Mouse (Mus musculus) intestine, embryonic 16.5 days (tissue): ENCODE results near the gene Miga2. TPM values are rescaled to one million over a fixed set of nuclear protein-coding genes. Genes with fewer than 3 reads are reported as not detected.
A peak's percentile ranks its signal among the peaks of the same experiment; 100 is the strongest.

Experiments
- ATAC-seq: fragments of 200-750 bp; cut with Nextera tagmentation; 2 replicates; pipeline ENCODE4 v1.8.0; 2017; ENCODE audit warnings: moderate TSS enrichment, moderate library complexity
- H3K27ac ChIP-seq: fragments of 300-500 bp; sonication (generic); 2 replicates; pipeline ENCODE4 v1.5.1; 2014; ENCODE audit warnings: mild to moderate bottlenecking, low read length
- H3K27me3 ChIP-seq: fragments of 300-500 bp; sonication (generic); replicated peaks from 2 replicates; pipeline ENCODE4 v1.6.1; 2014; ENCODE audit warnings: low read length, control low read depth, mixed read lengths; ENCODE audit not compliant: control insufficient read depth, insufficient read depth
- H3K36me3 ChIP-seq: fragments of 300-500 bp; sonication (generic); 2 replicates; pipeline ENCODE4 v1.6.1; 2014; ENCODE audit warnings: low read length, control low read depth; ENCODE audit not compliant: control insufficient read depth, insufficient read depth
- H3K4me1 ChIP-seq: fragments of 300-500 bp; sonication (generic); 2 replicates; pipeline ENCODE4 v1.6.1; 2014; ENCODE audit warnings: low read length, control low read depth, mixed read lengths; ENCODE audit not compliant: control insufficient read depth, insufficient read depth
- H3K4me2 ChIP-seq: fragments of 300-500 bp; sonication (generic); 2 replicates; pipeline ENCODE4 v1.6.1; 2014; ENCODE audit warnings: low read depth, low read length, control low read depth
- H3K4me3 ChIP-seq: fragments of 300-500 bp; sonication (generic); 2 replicates; pipeline ENCODE4 v1.5.1; 2014; ENCODE audit warnings: mild to moderate bottlenecking, low read length
- H3K9ac ChIP-seq: fragments of 300-500 bp; sonication (generic); 2 replicates; pipeline ENCODE4 v1.6.1; 2014; ENCODE audit warnings: low read depth, low read length
- H3K9me3 ChIP-seq: fragments of 300-500 bp; sonication (generic); 2 replicates; pipeline ENCODE4 v1.6.1; 2016; ENCODE audit warnings: low read length, control low read depth; ENCODE audit not compliant: control insufficient read depth
- WGBS: fragments of 180-500 bp; shearing (Covaris S2); extraction: QIAGEN DNeasy Blood & Tissue Kit; methylation state at CpG from one replicate; pipeline ENCODE4 v1.1.7; 2014; 5-methylcytosine and 5-hydroxymethylcytosine counted together
- polyA plus RNA-seq: library from polyadenylated mRNA; unstranded; fragments of >200 nt; fragmentation: Nextera tagmentation; extraction: Ambion mirVana; gene quantifications from 2 replicates; pipeline ENCODE4 v1.2.1, GENCODE M21; 2015

The Miga2 gene
- polyA plus RNA-seq, 1 experiment from 2014 or later = 23.1 TPM

DNA sequence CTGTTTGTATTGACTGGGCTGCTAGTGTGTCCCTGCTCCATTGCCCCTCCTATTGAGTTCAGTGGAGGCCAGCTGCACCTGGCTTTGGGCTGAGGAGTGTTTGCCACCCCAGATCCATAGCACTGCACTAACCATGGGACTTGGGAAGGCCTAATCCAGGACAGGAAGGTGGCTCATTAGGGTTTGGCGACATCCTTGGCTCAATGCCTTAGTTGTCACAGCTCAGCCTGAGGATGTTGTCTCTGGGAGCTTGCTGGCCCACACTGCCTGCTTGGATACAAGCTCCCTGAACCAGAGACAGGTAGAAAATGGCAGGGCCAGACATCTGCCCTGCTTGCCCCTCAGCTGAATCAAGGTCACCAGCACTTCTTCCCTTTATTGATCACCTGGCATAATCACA lies 37.5 kb downstream of the Miga2 start:
- no peak overlapping the region for H3K27ac ChIP-seq
- no peaks in the 10 kb centered on the region for H3K27me3 ChIP-seq
- ATAC-seq = no peak
- 84% methylated on average over 1 of the region's 1 CpGs for WGBS
- no peak overlapping the region for H3K4me3 ChIP-seq
- no peak overlapping the region for H3K4me2 ChIP-seq
- H3K4me1 ChIP-seq = peaks cover 3% of the 10 kb centered on the region; the same call in 1 of the 2 replicates
- no peaks in the 10 kb centered on the region for H3K9me3 ChIP-seq
- H3K36me3 ChIP-seq = peaks cover 25% of the 10 kb centered on the region
- H3K9ac ChIP-seq = no peak overlapping the region

DNA sequence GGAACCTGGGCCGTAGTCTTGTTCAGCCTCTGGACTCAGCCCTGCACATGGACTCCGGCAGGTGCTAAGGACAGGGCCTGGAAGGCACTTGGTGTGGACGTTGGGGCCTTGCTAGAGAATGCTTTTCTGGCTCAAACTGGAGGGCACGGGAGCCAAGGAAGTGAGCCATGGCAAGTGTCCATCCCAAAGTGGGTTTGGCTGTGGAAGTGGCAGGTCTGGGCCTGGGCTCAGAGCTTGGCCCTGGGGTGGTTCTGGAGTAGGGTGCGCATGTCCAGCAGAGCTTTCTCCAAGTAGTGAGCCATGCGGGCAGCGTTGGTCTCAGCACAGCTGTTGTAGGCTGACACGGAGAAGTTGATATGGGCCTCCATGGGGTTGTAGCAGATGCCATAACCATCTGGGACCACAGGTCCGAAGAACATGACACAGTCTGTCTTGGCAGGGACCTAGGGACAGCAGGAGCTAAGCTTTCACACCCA lies 38.4 kb downstream of the Miga2 start:
- ATAC-seq = no peak
- H3K27ac ChIP-seq = no peak overlapping the region
- H3K36me3 ChIP-seq = peaks cover 20% of the 10 kb centered on the region
- no peak overlapping the region for H3K9ac ChIP-seq
- no peaks in the 10 kb centered on the region for H3K27me3 ChIP-seq
- H3K9me3 ChIP-seq = no peaks in the 10 kb centered on the region
- H3K4me1 ChIP-seq = no peaks in the 10 kb centered on the region
- WGBS = 91% methylated on average over 9 of the region's 9 CpGs
- H3K4me3 ChIP-seq = no peak overlapping the region
- no peak overlapping the region for H3K4me2 ChIP-seq

DNA sequence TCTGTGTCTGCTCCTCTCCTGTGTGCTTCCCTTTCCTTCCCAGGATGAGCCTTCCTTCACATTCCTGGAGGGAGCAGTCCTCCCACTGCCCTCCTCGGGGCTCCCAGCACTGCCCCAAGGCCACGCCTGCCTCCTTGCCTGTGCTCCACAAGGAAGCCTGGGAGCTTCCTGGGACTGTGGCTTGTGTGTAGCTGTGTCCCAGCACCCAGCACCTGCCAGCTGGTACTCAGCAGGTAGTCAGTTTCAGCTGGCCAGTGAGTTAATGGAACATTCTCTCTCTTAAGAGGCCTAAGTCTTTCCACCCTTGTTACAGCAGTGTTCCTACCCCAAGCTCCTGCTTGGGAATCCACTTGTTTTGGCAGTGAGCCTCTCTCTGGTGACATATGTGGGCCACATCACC lies 38.8 kb downstream of the Miga2 start:
- Histone ChIP-seq H3K4me1 (no peaks in the 10 kb centered on the region), H3K4me3 (no peak overlapping the region), H3K9me3 (no peaks in the 10 kb centered on the region), H3K9ac (no peak overlapping the region), H3K27ac (no peak overlapping the region), H3K36me3 (peaks cover 19% of the 10 kb centered on the region), H3K27me3 (no peaks in the 10 kb centered on the region), H3K4me2 (no peak overlapping the region)
- 75% methylated on average over 2 of the region's 2 CpGs for WGBS
- ATAC-seq = no peak

DNA sequence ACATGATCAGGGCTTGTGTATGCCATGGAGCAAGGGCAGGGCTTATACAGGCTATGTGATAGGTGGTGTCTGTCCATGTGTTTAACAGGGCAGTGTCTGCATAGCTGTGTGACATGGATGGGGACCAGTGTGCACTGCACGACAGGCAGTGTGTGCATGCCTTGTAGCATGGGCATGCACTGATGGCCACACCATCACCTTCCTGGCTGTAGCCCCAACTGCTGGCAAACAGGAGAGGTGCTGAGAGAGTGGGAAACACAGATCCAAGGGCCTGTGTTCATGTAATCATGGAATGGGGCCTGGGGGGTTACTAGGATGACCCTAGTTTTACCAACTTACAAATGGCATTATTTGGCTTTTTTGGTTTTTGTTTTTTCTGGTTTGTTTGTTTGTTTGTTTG lies 39.8 kb downstream of the Miga2 start:
- H3K4me1 ChIP-seq = peaks cover 4% of the 10 kb centered on the region; the same call in 1 of the 2 replicates
- 85% methylated on average over 1 of the region's 1 CpGs for WGBS

DNA sequence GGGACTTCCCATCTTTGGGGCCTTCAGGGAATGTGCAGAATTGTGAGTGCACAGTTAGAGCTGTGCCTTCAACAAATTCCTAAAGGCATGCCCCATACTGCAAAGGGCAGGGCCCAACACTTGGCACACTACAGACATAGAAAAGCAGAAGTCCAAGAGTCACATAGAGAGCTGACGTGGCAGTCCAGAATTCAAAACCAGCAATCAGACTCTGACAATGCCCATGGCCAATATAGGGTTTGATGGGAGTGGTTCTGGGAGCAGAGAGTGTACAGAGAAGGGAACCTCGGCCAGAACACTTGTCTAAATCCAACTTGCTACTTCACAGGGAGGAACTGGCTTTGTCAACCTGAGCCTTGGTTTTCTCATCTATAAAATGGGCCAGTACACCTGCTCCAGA lies 43.2 kb downstream of the Miga2 start:
- peaks cover 4% of the 10 kb centered on the region for H3K36me3 ChIP-seq
- WGBS = 79% methylated on average over 2 of the region's 2 CpGs
- no peak overlapping the region for H3K4me2 ChIP-seq
- no peak overlapping the region; the same call in 1 of the 2 replicates for H3K27ac ChIP-seq
- ATAC-seq = no peak
- no peaks in the 10 kb centered on the region for H3K9me3 ChIP-seq
- peaks cover 4% of the 10 kb centered on the region; the same call in 1 of the 2 replicates for H3K4me1 ChIP-seq
- H3K4me3 ChIP-seq = no peak overlapping the region
- no peak overlapping the region for H3K9ac ChIP-seq
- H3K27me3 ChIP-seq = no peaks in the 10 kb centered on the region

More for the DNA sequence above, 39.8 kb downstream of the Miga2 start:
- H3K36me3 ChIP-seq = peaks cover 16% of the 10 kb centered on the region
- H3K9ac ChIP-seq = no peak overlapping the region
- no peaks in the 10 kb centered on the region for H3K9me3 ChIP-seq
- no peak for ATAC-seq
- H3K27ac ChIP-seq = no peak overlapping the region
- no peak overlapping the region for H3K4me3 ChIP-seq
- no peaks in the 10 kb centered on the region for H3K27me3 ChIP-seq
- H3K4me2 ChIP-seq = no peak overlapping the region

DNA sequence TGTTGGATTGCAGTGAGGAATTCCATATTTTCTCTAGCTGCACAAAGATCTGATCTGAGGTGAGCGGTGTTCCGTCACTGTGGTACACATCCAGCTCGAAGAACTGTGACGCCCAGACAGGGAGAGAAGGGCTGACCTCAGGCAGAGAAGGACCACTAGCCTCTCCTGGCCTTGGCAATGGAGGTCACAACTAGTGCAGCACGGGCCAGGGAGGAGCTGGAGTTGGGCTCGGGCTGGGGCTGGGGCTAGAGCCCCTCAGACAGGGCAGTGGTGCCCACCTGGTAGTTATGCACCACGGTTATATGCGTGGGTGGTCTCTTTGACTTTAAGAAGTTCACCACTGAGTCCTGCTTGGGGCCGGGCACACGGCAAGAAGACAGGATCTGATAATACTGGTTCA lies 43.7 kb downstream of the Miga2 start:
- no peaks in the 10 kb centered on the region for H3K9me3 ChIP-seq
- peaks cover 2% of the 10 kb centered on the region for H3K36me3 ChIP-seq
- ATAC-seq = peak; percentile 6; the same call in 1 of the 2 replicates
- H3K4me3 ChIP-seq = no peak overlapping the region
- no peak overlapping the region for H3K9ac ChIP-seq
- H3K4me2 ChIP-seq = no peak overlapping the region
- no peaks in the 10 kb centered on the region for H3K27me3 ChIP-seq
- peak overlapping the region; percentile 61 for H3K27ac ChIP-seq
- peaks cover 4% of the 10 kb centered on the region; the same call in 1 of the 2 replicates for H3K4me1 ChIP-seq
- 89% methylated on average over 10 of the region's 10 CpGs for WGBS

DNA sequence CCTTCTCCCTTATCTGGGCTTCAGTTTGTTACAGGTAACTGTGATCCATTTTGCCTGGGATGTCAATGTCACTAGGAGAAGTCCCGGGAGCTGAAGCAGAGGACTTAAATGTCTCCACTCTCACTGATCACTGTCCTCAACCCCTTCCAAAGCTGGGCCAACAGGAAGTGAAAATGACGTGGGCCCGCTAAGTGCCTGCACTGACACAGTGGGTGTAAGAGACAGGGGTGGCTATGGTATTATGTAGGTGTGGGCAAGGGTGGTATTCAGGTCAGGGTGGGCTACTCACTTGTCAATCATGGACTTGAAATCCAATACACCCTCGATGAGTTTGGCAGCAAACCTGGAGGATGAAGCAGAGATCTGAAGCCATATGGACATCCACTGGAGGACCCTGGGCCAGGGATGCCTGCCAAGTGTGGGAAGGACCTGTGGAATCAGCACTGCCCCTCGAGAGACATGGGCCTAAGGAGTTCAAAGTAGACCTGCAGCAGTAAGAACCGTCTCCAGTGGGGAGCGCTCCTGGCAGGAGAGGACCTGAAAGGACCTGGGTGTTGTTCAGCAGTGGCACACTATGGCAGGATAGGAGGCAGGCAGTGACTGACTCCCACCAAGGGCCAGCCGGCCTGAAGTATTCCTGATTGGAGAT lies 44.5 kb downstream of the Miga2 start:
- no peak overlapping the region; the same call in 1 of the 2 replicates for H3K9ac ChIP-seq
- no peaks in the 10 kb centered on the region for H3K9me3 ChIP-seq
- peak overlapping the region; percentile 61 for H3K27ac ChIP-seq
- no peaks in the 10 kb centered on the region for H3K27me3 ChIP-seq
- H3K4me1 ChIP-seq = peaks cover 4% of the 10 kb centered on the region; the same call in 1 of the 2 replicates
- no peak overlapping the region for H3K4me3 ChIP-seq
- ATAC-seq = no peak; the same call in 1 of the 2 replicates
- no peak overlapping the region for H3K4me2 ChIP-seq
- no peaks in the 10 kb centered on the region; the same call in 1 of the 2 replicates for H3K36me3 ChIP-seq
- WGBS = 82% methylated on average over 8 of the region's 8 CpGs

DNA sequence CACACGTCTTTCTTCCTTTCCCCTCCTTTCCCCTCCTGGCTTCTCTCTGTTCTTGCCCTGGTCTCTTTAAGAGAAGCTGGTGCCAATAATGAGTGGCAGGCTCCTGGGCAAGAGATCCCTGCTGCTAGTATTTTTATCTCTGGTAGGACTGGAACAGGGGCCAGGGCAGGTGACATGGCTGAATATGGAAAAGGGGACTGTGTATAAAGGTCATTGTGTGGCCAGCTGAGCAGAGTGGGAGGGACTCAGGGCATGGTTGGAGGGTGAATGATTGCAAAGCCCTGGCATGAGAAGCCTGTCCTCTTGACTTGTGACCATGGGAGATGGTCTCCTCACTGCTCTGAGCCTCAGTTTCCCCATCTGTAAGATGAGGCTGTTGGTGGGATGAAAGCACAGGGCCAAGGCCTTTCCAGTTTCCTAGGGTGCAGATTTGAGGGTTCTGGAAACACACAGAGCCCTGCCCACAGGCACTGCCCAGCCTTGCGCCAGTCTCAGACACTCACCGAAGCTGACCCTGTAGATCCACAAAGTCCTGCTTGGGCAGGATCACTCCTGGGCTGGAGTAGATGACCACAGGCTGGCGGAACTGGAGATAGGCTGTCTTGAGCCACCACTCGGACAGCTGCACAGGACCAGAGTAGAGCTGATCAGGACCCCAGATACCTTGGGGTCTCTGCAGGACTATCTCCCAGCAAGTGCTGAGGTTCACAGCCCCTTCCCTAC lies 45.6 kb downstream of the Miga2 start:
- Histone ChIP-seq H3K36me3 (no peaks in the 10 kb centered on the region; the same call in 1 of the 2 replicates), H3K4me3 (no peak overlapping the region), H3K27ac (no peak overlapping the region), H3K9me3 (no peaks in the 10 kb centered on the region), H3K4me1 (peaks cover 8% of the 10 kb centered on the region), H3K9ac (no peak overlapping the region), H3K27me3 (no peaks in the 10 kb centered on the region), H3K4me2 (no peak overlapping the region)
- 88% methylated on average over 5 of the region's 5 CpGs for WGBS
- ATAC-seq = no peak

DNA sequence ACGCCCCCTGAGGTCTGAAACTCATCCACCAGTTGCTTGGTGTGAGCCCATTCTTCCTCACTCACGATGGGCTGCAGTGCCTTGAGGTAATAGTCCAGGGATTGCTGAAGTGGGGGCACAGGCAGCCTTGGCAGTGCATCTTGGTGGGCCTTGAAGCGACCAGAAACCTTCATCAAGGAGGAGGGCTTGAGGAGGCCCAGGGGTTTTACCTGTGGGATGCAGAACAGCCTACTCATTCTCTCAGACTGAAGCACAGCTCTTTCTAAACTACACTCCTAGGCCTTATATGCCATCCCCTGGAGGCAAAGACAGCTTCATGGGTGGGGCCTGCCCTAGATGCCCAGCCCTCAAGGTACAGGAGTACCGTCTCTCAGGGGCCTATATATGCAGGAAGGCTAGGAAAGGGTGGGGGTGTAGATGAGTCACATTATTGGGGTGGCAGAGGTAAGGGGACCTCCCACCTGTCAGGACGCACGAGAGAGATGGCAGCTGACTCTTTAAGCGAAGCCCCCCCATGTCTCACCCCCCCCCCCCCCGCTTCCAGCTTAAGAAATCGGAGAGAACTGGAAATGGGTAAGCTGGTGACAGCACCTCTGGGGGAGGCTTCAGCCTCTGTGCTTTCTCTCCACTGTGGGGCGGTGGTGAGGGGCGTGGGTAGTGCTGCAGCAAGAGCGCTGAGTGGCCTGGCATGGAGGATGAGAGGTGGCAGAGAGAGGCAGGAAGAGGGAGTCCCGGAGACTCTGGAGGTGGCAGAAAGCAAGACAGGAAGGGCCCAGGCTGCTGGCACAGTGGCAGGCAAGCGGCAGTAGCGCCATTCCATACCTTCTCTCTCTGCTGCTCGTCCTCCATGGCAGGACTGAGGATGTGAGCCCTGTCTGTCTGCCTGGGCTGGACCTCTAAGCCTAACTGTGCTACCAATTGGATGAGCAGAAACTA lies 49.3 kb downstream of the Miga2 start:
- H3K9me3 ChIP-seq = no peaks in the 10 kb centered on the region
- no peak overlapping the region for H3K4me2 ChIP-seq
- H3K9ac ChIP-seq = no peak overlapping the region
- WGBS = 75% methylated on average over 16 of the region's 16 CpGs
- peaks cover 20% of the 10 kb centered on the region for H3K4me1 ChIP-seq
- H3K27me3 ChIP-seq = no peaks in the 10 kb centered on the region
- no peaks in the 10 kb centered on the region for H3K36me3 ChIP-seq
- no peak for ATAC-seq
- no peak overlapping the region for H3K27ac ChIP-seq
- no peak overlapping the region for H3K4me3 ChIP-seq
